Mouse (Mus musculus) brain, embryonic 14.5 days (tissue): ENCODE measurements around the gene Gm11627.

Experiments used
- CTCF ChIP-seq: fragments of 200-500 bp; IDR thresholded peaks from 2 replicates; pipeline ENCODE4 v1.5.1; 2012; ENCODE audit warnings: inconsistent platforms, mild to moderate bottlenecking, moderate library complexity, borderline replicate concordance; ENCODE audit not compliant: insufficient read depth, insufficient read length; ENCODE audit errors: extremely low read depth
- POLR2A ChIP-seq: fragments of 200-500 bp; IDR thresholded peaks from 2 replicates; pipeline ENCODE4 v1.6.1; 2012; ENCODE audit warnings: mild to moderate bottlenecking, inconsistent platforms, borderline replicate concordance; ENCODE audit not compliant: poor library complexity, insufficient read depth, insufficient read length, severe bottlenecking; ENCODE audit errors: extremely low read depth

DNA sequence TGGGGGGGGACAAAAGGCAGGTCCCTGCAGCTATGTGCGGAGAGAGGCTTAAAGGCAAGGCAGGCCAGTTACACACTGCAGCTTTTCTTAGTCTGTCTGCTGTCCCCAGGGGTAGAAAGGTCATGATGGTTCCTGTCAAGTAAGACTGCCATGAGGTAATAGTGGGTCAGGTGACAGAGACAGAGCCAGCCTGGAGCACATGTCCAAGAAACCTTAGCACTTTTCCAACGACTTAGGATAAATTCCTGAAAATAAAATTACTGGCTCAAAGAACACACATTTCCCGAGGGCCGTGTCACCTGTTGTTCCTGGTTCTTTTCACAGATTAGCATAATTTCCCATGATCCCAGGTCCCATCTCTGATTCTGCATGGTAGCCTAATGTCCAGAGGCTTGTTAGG lies 31.0 kb upstream of the Gm11627 start:
- TF ChIP-seq CTCF (no peak), POLR2A (no peak)
